ENCODE assay signal across 9 mouse cellular contexts in the genomic region with DNA sequence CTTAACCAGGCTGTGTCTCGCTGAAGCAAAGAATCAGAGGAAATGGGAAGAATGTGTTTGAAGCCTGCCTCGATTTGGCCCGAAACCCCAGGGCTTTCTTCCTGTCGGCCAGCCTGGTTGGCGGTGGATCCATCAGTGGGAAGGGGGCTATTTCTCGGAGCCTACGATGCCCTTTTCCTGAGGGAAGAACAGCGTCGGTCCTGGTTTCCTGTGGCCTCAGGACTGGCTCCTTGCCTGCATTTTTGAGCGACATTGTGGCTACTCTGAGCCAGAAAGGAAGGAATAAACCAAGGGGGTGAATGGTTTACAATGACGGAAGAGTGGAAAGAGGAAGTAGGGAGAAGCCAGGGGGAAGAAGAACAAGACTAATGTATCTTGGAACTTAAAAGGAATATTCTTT. TPM values are rescaled to one million over a fixed set of nuclear protein-coding genes. Genes with fewer than 3 reads are reported as not detected.
DNase-seq lines count a peak whose midpoint lies in the region; ATAC-seq lines count a peak whose summit lies in the region.
"Had no signal": no experiment of that assay in that cellular context is flagged by ENCODE, and none has a peak within 500 bp of the region (broad histone marks: within the 10 kb centered on the region; RNA-seq: fewer than 3 reads in every experiment).

No protein-coding gene starts in this region.

- H3K4me1 ChIP-seq in heart, embryonic 11.5 days (ENCODE audit: control insufficient read depth, insufficient read depth, low read length), result no peaks in the 10 kb centered on the region
- H3K4me1 ChIP-seq in kidney, embryonic 15.5 days, result peaks cover 11% of the 10 kb centered on the region

- 41% methylated on average over 11 of the region's 11 CpGs for WGBS in heart, embryonic 11.5 days (ENCODE audit: insufficient replicate concordance)
- WGBS in kidney, embryonic 15.5 days, result 44% methylated on average over 11 of the region's 11 CpGs

- intact Hi-C loops in left cerebral cortex, postnatal 14 days (cut with DNase I), result no loop called here

- no peaks in the 10 kb centered on the region for H3K36me3 ChIP-seq in heart, embryonic 11.5 days (ENCODE audit: control insufficient read depth, insufficient read depth, low read length)
- no peaks in the 10 kb centered on the region for H3K36me3 ChIP-seq in kidney, embryonic 15.5 days

- no peak overlapping the region for H3K4me3 ChIP-seq in heart, embryonic 11.5 days (ENCODE audit: low read depth, low read length)
- H3K4me3 ChIP-seq in kidney, embryonic 15.5 days (replicated peaks), result no peak overlapping the region
- H3K4me3 ChIP-seq: myocyte had no signal

- no peak overlapping the region for H3K9ac ChIP-seq in heart, embryonic 11.5 days (ENCODE audit: low read depth, low read length)
- no peak overlapping the region for H3K9ac ChIP-seq in kidney, embryonic 15.5 days

- DNase-seq in ovary, postnatal 14 days (ENCODE audit: low spot score), result peak; percentile 9
- no peak for DNase-seq in ovary, postnatal 10 days (ENCODE audit: low spot score)
- DNase-seq in lung, postnatal 25 days (ENCODE audit: low spot score), result peak; percentile 49
- DNase-seq in layer of hippocampus, adult 9-11 months, result no peak
- DNase-seq in left cerebral cortex, postnatal 14 days (ENCODE audit: low spot score in 2 of 2), result no peak

- peak overlapping the region; percentile 9; the same call in 1 of the 2 replicates for H3K4me2 ChIP-seq in heart, embryonic 11.5 days
- H3K4me2 ChIP-seq in kidney, embryonic 15.5 days, result peak overlapping the region; percentile 38

- H3K27me3 ChIP-seq in heart, embryonic 11.5 days (ENCODE audit: control insufficient read depth, insufficient read depth, low read length), result no peaks in the 10 kb centered on the region
- H3K27me3 ChIP-seq in kidney, embryonic 15.5 days, result no peaks in the 10 kb centered on the region

- ATAC-seq in heart, embryonic 11.5 days (replicated peaks; ENCODE audit: insufficient number of reproducible peaks, low FRiP score, low TSS enrichment), result no peak
- 0 out of 2 replicates have a peak, but pooled peaks have one; percentile 43 for ATAC-seq in kidney, embryonic 15.5 days (replicated peaks; ENCODE audit: low FRiP score)
- ATAC-seq in frontal cortex, adult (ENCODE audit: low TSS enrichment), result no peak

- H3K9me3 ChIP-seq in heart, embryonic 11.5 days (replicated peaks; ENCODE audit: control insufficient read depth, low read length), result peaks cover 6% of the 10 kb centered on the region; the same call in 1 of the 2 replicates
- 0 out of 2 replicates have a peak, but pooled peaks cover 3% of the 10 kb centered on the region for H3K9me3 ChIP-seq in kidney, embryonic 15.5 days (replicated peaks)

- H3K27ac ChIP-seq in heart, embryonic 11.5 days (ENCODE audit: low read depth, low read length), result peak overlapping the region; percentile 57
- H3K27ac ChIP-seq in kidney, embryonic 15.5 days, result peak overlapping the region; percentile 64

RNA-seq across cellular contexts. Expression of a gene that starts 8.3 kb away (rescaled TPM):
- polyA plus RNA-seq in heart, embryonic 11.5 days (2014; fragmentation: Nextera tagmentation; extraction: Ambion mirVana), result 12.6 and 12.7 TPM in 2 replicates
- 16.0 and 16.4 TPM in 2 replicates for polyA plus RNA-seq in kidney, embryonic 15.5 days (2015; fragmentation: Nextera tagmentation; extraction: Ambion mirVana)
- 1 to 10 TPM in 1 of 2 experiments, under 1 TPM in 1; 0.99 to 2.0 TPM for total RNA-seq in left cerebral cortex, postnatal 14 days (2021)

RNA-seq across cellular contexts. Expression of a gene that starts 46.7 kb away (rescaled TPM):
- 11.6 and 14.4 TPM in 2 replicates for polyA plus RNA-seq in heart, embryonic 11.5 days (2014; fragmentation: Nextera tagmentation; extraction: Ambion mirVana)
- 12.9 and 13.2 TPM in 2 replicates for polyA plus RNA-seq in kidney, embryonic 15.5 days (2015; fragmentation: Nextera tagmentation; extraction: Ambion mirVana)
- 10 to 100 TPM; 13.9 to 16.7 TPM for total RNA-seq in left cerebral cortex, postnatal 14 days (2021)

RNA-seq across cellular contexts. Expression of a gene that starts 56.2 kb away (rescaled TPM):
- polyA plus RNA-seq in heart, embryonic 11.5 days (2014; fragmentation: Nextera tagmentation; extraction: Ambion mirVana), result 3.7 and 4.9 TPM in 2 replicates
- polyA plus RNA-seq in kidney, embryonic 15.5 days (2015; fragmentation: Nextera tagmentation; extraction: Ambion mirVana), result 8.2 and 9.5 TPM in 2 replicates
- 1 to 10 TPM; 1.0 to 1.2 TPM for total RNA-seq in left cerebral cortex, postnatal 14 days (2021)

Comparison
In these comparisons a context has a peak if more than half of its experiments do, and no peak if none do; other contexts are left out.
1. DNase-seq: peak in ovary, postnatal 14 days (single experiment) and lung, postnatal 25 days (single experiment); none in ovary, postnatal 10 days (single experiment), layer of hippocampus, adult 9-11 months (single experiment) and left cerebral cortex, postnatal 14 days (0 of 2).